Mouse (Mus musculus) embryonic fibroblast, embryonic 13.5 days (primary cell): ENCODE results near the gene Hba-x. TPM values are rescaled to one million over a fixed set of nuclear protein-coding genes. Genes with fewer than 3 reads are reported as not detected.

Source experiments
- H3K27ac ChIP-seq: 2 replicates; pipeline ENCODE4 v1.5.1; 2012; ENCODE audit warnings: low read length, control low read depth, inconsistent platforms; ENCODE audit not compliant: insufficient read depth
- H3K4me1 ChIP-seq: 2 replicates; pipeline ENCODE4 v1.6.1; 2011; ENCODE audit warnings: low read length; ENCODE audit not compliant: control insufficient read depth, insufficient read depth
- H3K4me3 ChIP-seq: 2 replicates; pipeline ENCODE4 v1.5.1; 2011; ENCODE audit warnings: mild to moderate bottlenecking, control low read depth, low read length; ENCODE audit not compliant: insufficient read depth
- CTCF ChIP-seq: IDR thresholded peaks from 2 replicates; pipeline ENCODE4 v1.5.1; 2011; ENCODE audit warnings: mild to moderate bottlenecking, control low read depth, low read length, moderate library complexity, borderline replicate concordance; ENCODE audit not compliant: insufficient read depth
- POLR2A ChIP-seq: IDR thresholded peaks from 2 replicates; pipeline ENCODE4 v1.6.1; 2011; ENCODE audit warnings: low read depth, mild to moderate bottlenecking, control low read depth, low read length, moderate library complexity
- polyA plus RNA-seq: library from polyadenylated mRNA; stranded (reverse); fragments of >200 nt; gene quantifications from 2 replicates; pipeline ENCODE4 v1.2.4, GENCODE M21; 2011; ENCODE audit warnings: low read depth; ENCODE audit not compliant: missing spikeins, insufficient read length

Gene Hba-x
- not detected in 2 replicates for polyA plus RNA-seq

- Histone ChIP-seq H3K27ac (no peak within 1 kb of the TSS), H3K4me1 (no peaks in the 10 kb centered on the region)
- no peak for TF ChIP-seq CTCF
- TF ChIP-seq POLR2A, result no peak
Measured at GRCm38 (mm10) chr11:32276347-32276746, at the start of gene Hba-x. TSS of gene Hba-x (plus strand) at chr11:32276400.

DNA sequence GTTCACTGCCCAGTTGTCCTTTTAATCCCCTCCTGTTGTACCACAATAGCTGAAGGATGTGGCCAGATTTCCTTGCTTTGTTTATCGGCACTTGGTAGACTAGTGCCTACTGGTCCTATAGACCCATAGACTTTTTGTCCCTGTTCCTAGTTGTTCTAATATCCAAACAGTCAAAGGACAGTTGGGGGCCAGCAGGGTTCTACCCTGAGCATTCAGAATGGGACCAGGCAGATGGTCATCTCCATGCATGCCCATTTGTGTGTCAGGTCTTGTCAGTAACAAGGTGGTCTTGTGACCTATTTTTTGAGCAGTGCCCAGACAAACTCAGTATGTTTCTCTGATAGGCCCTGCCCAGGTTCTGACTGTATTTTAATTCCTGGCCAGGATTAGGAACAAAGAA, 49.2 kb upstream of the Hba-x start:
- H3K27ac ChIP-seq, result peak overlapping the region; percentile 89; the same call in 1 of the 2 replicates

More at GRCm38 (mm10) chr11:32276347-32276746, at the start of gene Hba-x:
- H3K4me3 ChIP-seq, result no peak within 1 kb of the TSS

DNA sequence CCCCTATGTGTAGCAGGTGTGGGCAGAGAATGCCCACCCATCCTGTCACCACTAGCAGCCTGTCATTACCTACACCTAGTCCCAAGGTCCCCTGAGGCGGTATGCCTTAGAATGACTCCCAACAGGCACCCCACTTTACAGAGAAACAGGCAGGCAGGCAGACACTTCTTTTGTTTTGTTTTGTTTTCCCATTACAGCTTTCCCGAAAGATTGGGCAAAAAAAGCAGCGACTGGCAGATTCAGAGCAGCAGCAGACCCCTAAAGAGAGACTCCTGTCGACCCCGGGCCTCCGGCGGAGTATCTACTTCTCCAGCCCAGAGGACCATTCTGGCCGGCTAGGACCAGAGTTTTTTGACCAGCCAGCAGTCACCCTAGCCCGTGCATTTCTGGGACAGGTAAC, 48.6 kb upstream of the Hba-x start:
- no peak overlapping the region for H3K27ac ChIP-seq
- TF ChIP-seq POLR2A (no peak), CTCF (no peak)
- H3K4me1 ChIP-seq, result peaks cover 14% of the 10 kb centered on the region
- no peak overlapping the region for H3K4me3 ChIP-seq

More for the DNA sequence above, 49.2 kb upstream of the Hba-x start:
- Histone ChIP-seq H3K4me1 (peaks cover 17% of the 10 kb centered on the region), H3K4me3 (peak overlapping the region; percentile 76)
- TF ChIP-seq POLR2A (peak; percentile 44), CTCF (no peak)

DNA sequence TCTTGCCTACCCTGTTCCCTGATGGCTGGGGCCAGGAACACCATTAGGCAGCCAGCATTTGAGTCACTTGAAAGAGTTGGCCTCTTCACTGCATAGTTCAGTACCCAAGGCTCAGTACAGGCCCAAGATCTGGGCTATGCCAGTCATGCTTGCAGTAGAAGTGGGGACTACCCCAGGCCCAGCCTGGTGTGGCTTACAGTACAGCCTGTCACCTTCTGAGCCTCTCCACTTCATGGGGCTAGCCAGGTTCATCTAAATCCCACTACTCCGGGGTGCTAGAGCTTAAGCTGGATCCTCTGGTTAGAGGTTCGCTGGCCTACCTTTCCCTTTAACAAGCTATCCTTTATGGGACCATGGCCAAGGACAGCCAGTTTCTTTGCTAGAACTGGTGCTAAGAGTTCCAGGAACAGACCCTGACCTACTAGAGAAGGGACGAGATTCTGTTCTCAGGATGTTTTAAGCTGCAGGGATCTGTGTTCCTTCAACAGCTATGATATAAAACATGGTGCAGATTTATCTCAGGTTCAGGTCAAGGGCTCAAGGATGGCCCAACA, 47.8 kb upstream of the Hba-x start:
- Histone ChIP-seq H3K4me3 (no peak overlapping the region), H3K27ac (no peak overlapping the region), H3K4me1 (peaks cover 10% of the 10 kb centered on the region)
- TF ChIP-seq POLR2A, result no peak
- TF ChIP-seq CTCF, result no peak

DNA sequence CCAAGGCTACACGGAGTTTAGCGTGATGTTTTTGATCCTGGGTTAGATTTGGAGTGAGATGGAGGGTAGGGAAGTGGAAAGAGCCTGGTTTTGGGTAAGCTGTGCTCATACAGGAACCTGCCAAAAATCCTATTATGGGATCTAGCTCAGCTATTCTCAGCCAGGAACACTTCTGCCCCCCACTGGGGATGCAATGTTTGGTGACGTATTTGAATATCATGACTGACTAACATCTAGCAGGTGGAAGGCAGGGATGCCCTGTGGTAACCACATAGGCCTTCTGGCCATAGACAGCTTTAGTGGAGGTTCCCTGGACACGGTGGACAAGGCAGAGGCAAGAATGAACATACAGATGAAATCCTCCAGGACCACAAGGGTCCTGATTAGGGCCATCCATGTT, 46.0 kb upstream of the Hba-x start:
- Histone ChIP-seq H3K27ac (no peak overlapping the region), H3K4me3 (no peak overlapping the region), H3K4me1 (peaks cover 7% of the 10 kb centered on the region)
- TF ChIP-seq POLR2A (no peak), CTCF (no peak)

- no peak for TF ChIP-seq CTCF
- no peak for TF ChIP-seq POLR2A
- H3K4me3 ChIP-seq, result no peak overlapping the region
- H3K27ac ChIP-seq, result no peak overlapping the region
- no peaks in the 10 kb centered on the region for H3K4me1 ChIP-seq
Measured at GRCm38 (mm10) chr11:32231125-32231524, 45.1 kb upstream of the Hba-x start.

- Histone ChIP-seq H3K4me1 (no peaks in the 10 kb centered on the region), H3K4me3 (no peak overlapping the region), H3K27ac (no peak overlapping the region)
- TF ChIP-seq POLR2A (no peak), CTCF (no peak)
Measured at GRCm38 (mm10) chr11:32232848-32233247, 43.4 kb upstream of the Hba-x start.

- no peak overlapping the region for H3K4me3 ChIP-seq
- TF ChIP-seq POLR2A, result no peak
- no peak for TF ChIP-seq CTCF
- H3K4me1 ChIP-seq, result no peaks in the 10 kb centered on the region
- H3K27ac ChIP-seq, result no peak overlapping the region
Measured at GRCm38 (mm10) chr11:32233895-32234294, 42.3 kb upstream of the Hba-x start.

DNA sequence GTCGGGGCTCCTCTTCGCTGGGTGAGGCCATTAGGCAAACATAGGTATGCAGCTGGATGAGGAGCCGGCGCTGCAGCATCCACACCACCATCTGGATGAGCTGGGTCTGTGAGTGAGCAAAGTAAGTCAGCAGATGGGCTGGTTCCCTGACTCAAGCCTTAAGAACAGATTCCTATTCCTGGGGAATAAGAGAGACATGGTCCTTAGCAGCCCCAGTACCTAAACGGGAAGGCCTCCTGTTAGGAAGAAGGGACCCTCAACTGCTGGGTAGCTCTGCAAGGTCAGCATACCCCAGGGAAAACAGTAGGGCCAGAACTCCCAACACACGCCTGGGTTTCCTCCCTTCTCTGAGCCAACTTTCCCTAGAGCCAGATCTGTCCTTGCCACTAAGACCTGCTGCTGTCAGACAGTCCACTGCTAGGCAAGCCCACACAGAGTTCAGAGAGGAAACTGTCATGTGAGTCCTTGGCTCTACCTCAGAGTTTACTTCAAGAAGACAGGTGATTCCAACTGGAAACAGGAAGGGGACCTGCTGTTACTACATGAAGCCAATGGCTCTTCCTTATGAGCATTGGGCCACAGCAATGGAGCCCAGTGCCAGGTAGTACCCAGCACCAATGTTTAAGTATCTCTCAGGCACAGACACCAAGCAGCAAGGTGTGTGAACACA, 41.2 kb upstream of the Hba-x start:
- Histone ChIP-seq H3K4me3 (no peak overlapping the region), H3K27ac (no peak overlapping the region), H3K4me1 (no peaks in the 10 kb centered on the region)
- TF ChIP-seq POLR2A (no peak), CTCF (no peak)

GRCm38 (mm10) chr11:32235646-32236045, 40.6 kb upstream of the Hba-x start:
- Histone ChIP-seq H3K4me3 (no peak overlapping the region), H3K27ac (no peak overlapping the region)
- TF ChIP-seq CTCF (no peak), POLR2A (no peak)

More at GRCm38 (mm10) chr11:32235646-32236045, 40.6 kb upstream of the Hba-x start:
- H3K4me1 ChIP-seq, result no peaks in the 10 kb centered on the region
